Mouse (Mus musculus): Measurements from ENCODE around the gene Tfcp2l1. TPM values are rescaled to one million over a fixed set of nuclear protein-coding genes. Genes with fewer than 3 reads are reported as not detected.

The Tfcp2l1 gene
- polyA plus RNA-seq, 1 experiment from 2014 or later, result 0.34 TPM

GRCm38 (mm10) chr1:118660880-118661465 is 33.2 kb downstream of the Tfcp2l1 start:
- ATAC-seq (ENCODE audit: insufficient number of reproducible peaks, insufficient read depth, low FRiP score, low TSS enrichment, low read depth), result no peak
- Histone ChIP-seq H3K9me3 (no peaks in the 10 kb centered on the region), H3K36me3 (no peaks in the 10 kb centered on the region), H3K27ac (no peak overlapping the region), H3K4me3 (no peak overlapping the region), H3K4me2 (no peak overlapping the region), H3K9ac (no peak overlapping the region), H3K4me1 (peaks cover 7% of the 10 kb centered on the region; the same call in 1 of the 2 replicates), H3K27me3 (no peaks in the 10 kb centered on the region)
- WGBS, result 60% methylated on average over 3 of the region's 3 CpGs

GRCm38 (mm10) chr1:118663062-118663461 is 35.3 kb downstream of the Tfcp2l1 start:
- H3K36me3 ChIP-seq, result no peaks in the 10 kb centered on the region
- H3K27ac ChIP-seq, result no peak overlapping the region
- H3K9me3 ChIP-seq, result no peaks in the 10 kb centered on the region
- ATAC-seq (ENCODE audit: insufficient number of reproducible peaks, insufficient read depth, low FRiP score, low TSS enrichment, low read depth), result no peak
- peaks cover 7% of the 10 kb centered on the region; the same call in 1 of the 2 replicates for H3K4me1 ChIP-seq
- no peak overlapping the region for H3K4me3 ChIP-seq
- H3K9ac ChIP-seq, result no peak overlapping the region
- 58% methylated on average over 1 of the region's 1 CpGs for WGBS
- H3K27me3 ChIP-seq, result no peaks in the 10 kb centered on the region
- no peak overlapping the region for H3K4me2 ChIP-seq

- no peaks in the 10 kb centered on the region for H3K4me1 ChIP-seq
- no peaks in the 10 kb centered on the region for H3K9me3 ChIP-seq
- H3K4me3 ChIP-seq, result no peak overlapping the region
- no peaks in the 10 kb centered on the region for H3K27me3 ChIP-seq
- no peak overlapping the region for H3K27ac ChIP-seq
- ATAC-seq (ENCODE audit: insufficient number of reproducible peaks, insufficient read depth, low FRiP score, low TSS enrichment, low read depth), result no peak
- no peak overlapping the region for H3K4me2 ChIP-seq
- no peak overlapping the region for H3K9ac ChIP-seq
- H3K36me3 ChIP-seq, result no peaks in the 10 kb centered on the region
These were observed 39.8 kb downstream of the Tfcp2l1 start for GRCm38 (mm10) chr1:118667536-118667935.

- no peaks in the 10 kb centered on the region for H3K9me3 ChIP-seq
- no peak for ATAC-seq (ENCODE audit: insufficient number of reproducible peaks, insufficient read depth, low FRiP score, low TSS enrichment, low read depth)
- no peaks in the 10 kb centered on the region for H3K4me1 ChIP-seq
- H3K4me3 ChIP-seq, result no peak overlapping the region
- H3K9ac ChIP-seq, result no peak overlapping the region
- 44% methylated on average over 8 of the region's 8 CpGs for WGBS
- H3K36me3 ChIP-seq, result no peaks in the 10 kb centered on the region
- H3K27ac ChIP-seq, result no peak overlapping the region
- no peaks in the 10 kb centered on the region for H3K27me3 ChIP-seq
- no peak overlapping the region for H3K4me2 ChIP-seq
These were observed 44.5 kb downstream of the Tfcp2l1 start for GRCm38 (mm10) chr1:118672196-118672595.

GRCm38 (mm10) chr1:118674176-118674575 is 46.4 kb downstream of the Tfcp2l1 start:
- no peak overlapping the region for H3K4me3 ChIP-seq
- H3K4me1 ChIP-seq, result no peaks in the 10 kb centered on the region
- no peak overlapping the region for H3K4me2 ChIP-seq
- no peaks in the 10 kb centered on the region for H3K9me3 ChIP-seq
- ATAC-seq (ENCODE audit: insufficient number of reproducible peaks, insufficient read depth, low FRiP score, low TSS enrichment, low read depth), result no peak
- no peaks in the 10 kb centered on the region for H3K36me3 ChIP-seq
- no peak overlapping the region for H3K9ac ChIP-seq
- no peak overlapping the region for H3K27ac ChIP-seq
- no peaks in the 10 kb centered on the region for H3K27me3 ChIP-seq
- WGBS, result 82% methylated on average over 4 of the region's 4 CpGs

GRCm38 (mm10) chr1:118681980-118682379 is 54.2 kb downstream of the Tfcp2l1 start:
- no peak for ATAC-seq (ENCODE audit: insufficient number of reproducible peaks, insufficient read depth, low FRiP score, low TSS enrichment, low read depth)
- H3K4me3 ChIP-seq, result no peak overlapping the region
- WGBS, result 56% methylated on average over 1 of the region's 1 CpGs
- H3K36me3 ChIP-seq, result no peaks in the 10 kb centered on the region
- H3K9ac ChIP-seq, result no peak overlapping the region
- H3K27me3 ChIP-seq, result no peaks in the 10 kb centered on the region
- H3K27ac ChIP-seq, result no peak overlapping the region
- no peaks in the 10 kb centered on the region for H3K9me3 ChIP-seq
- H3K4me1 ChIP-seq, result no peaks in the 10 kb centered on the region
- H3K4me2 ChIP-seq, result no peak overlapping the region

- H3K36me3 ChIP-seq, result no peaks in the 10 kb centered on the region
- H3K9ac ChIP-seq, result no peak overlapping the region
- H3K27ac ChIP-seq, result no peak overlapping the region
- no peak for ATAC-seq (ENCODE audit: insufficient number of reproducible peaks, insufficient read depth, low FRiP score, low TSS enrichment, low read depth)
- no peaks in the 10 kb centered on the region for H3K4me1 ChIP-seq
- no peak overlapping the region for H3K4me2 ChIP-seq
- no peaks in the 10 kb centered on the region for H3K27me3 ChIP-seq
- no peak overlapping the region for H3K4me3 ChIP-seq
- WGBS, result 65% methylated on average over 4 of the region's 4 CpGs
- H3K9me3 ChIP-seq, result no peaks in the 10 kb centered on the region
These were observed 55.9 kb downstream of the Tfcp2l1 start for GRCm38 (mm10) chr1:118683686-118684085.

GRCm38 (mm10) chr1:118687726-118688125 is 60.0 kb downstream of the Tfcp2l1 start:
- H3K9me3 ChIP-seq, result no peaks in the 10 kb centered on the region
- WGBS, result 69% methylated on average over 10 of the region's 10 CpGs
- no peak overlapping the region for H3K9ac ChIP-seq
- H3K36me3 ChIP-seq, result no peaks in the 10 kb centered on the region
- H3K4me1 ChIP-seq, result no peaks in the 10 kb centered on the region
- ATAC-seq (ENCODE audit: insufficient number of reproducible peaks, insufficient read depth, low FRiP score, low TSS enrichment, low read depth), result no peak
- no peak overlapping the region for H3K4me3 ChIP-seq
- H3K27me3 ChIP-seq, result no peaks in the 10 kb centered on the region
- H3K4me2 ChIP-seq, result no peak overlapping the region
- no peak overlapping the region for H3K27ac ChIP-seq

GRCm38 (mm10) chr1:118689830-118690229 is 62.1 kb downstream of the Tfcp2l1 start:
- Histone ChIP-seq H3K9me3 (no peaks in the 10 kb centered on the region), H3K36me3 (no peaks in the 10 kb centered on the region), H3K27me3 (no peaks in the 10 kb centered on the region), H3K4me2 (no peak overlapping the region), H3K4me3 (no peak overlapping the region), H3K27ac (no peak overlapping the region), H3K4me1 (no peaks in the 10 kb centered on the region), H3K9ac (no peak overlapping the region)
- ATAC-seq (ENCODE audit: insufficient number of reproducible peaks, insufficient read depth, low FRiP score, low TSS enrichment, low read depth), result no peak
- WGBS, result 40% methylated on average over 5 of the region's 5 CpGs

GRCm38 (mm10) chr1:118694436-118694835 is 66.7 kb downstream of the Tfcp2l1 start:
- Histone ChIP-seq H3K36me3 (no peaks in the 10 kb centered on the region), H3K27ac (no peak overlapping the region)
- WGBS, result 78% methylated on average over 2 of the region's 2 CpGs

GRCm38 (mm10) chr1:118697906-118698305 is 70.2 kb downstream of the Tfcp2l1 start:
- no peak overlapping the region for H3K4me2 ChIP-seq
- ATAC-seq (ENCODE audit: insufficient number of reproducible peaks, insufficient read depth, low FRiP score, low TSS enrichment, low read depth), result no peak
- no peaks in the 10 kb centered on the region for H3K36me3 ChIP-seq
- H3K4me1 ChIP-seq, result no peaks in the 10 kb centered on the region
- H3K27ac ChIP-seq, result no peak overlapping the region
- no peaks in the 10 kb centered on the region for H3K9me3 ChIP-seq
- no peak overlapping the region for H3K9ac ChIP-seq
- WGBS, result 73% methylated on average over 6 of the region's 6 CpGs
- no peak overlapping the region for H3K4me3 ChIP-seq
- H3K27me3 ChIP-seq, result no peaks in the 10 kb centered on the region

More at GRCm38 (mm10) chr1:118694436-118694835, 66.7 kb downstream of the Tfcp2l1 start:
- H3K4me3 ChIP-seq, result no peak overlapping the region
- ATAC-seq (ENCODE audit: insufficient number of reproducible peaks, insufficient read depth, low FRiP score, low TSS enrichment, low read depth), result no peak
- H3K4me2 ChIP-seq, result no peak overlapping the region
- no peaks in the 10 kb centered on the region for H3K27me3 ChIP-seq
- no peak overlapping the region for H3K9ac ChIP-seq
- H3K9me3 ChIP-seq, result no peaks in the 10 kb centered on the region
- H3K4me1 ChIP-seq, result no peaks in the 10 kb centered on the region

- Histone ChIP-seq H3K27me3 (no peaks in the 10 kb centered on the region), H3K4me2 (no peak overlapping the region), H3K4me1 (no peaks in the 10 kb centered on the region), H3K36me3 (no peaks in the 10 kb centered on the region), H3K4me3 (no peak overlapping the region), H3K9me3 (no peaks in the 10 kb centered on the region), H3K27ac (no peak overlapping the region), H3K9ac (no peak overlapping the region)
- WGBS, result 58% methylated on average over 6 of the region's 6 CpGs
- no peak for ATAC-seq (ENCODE audit: insufficient number of reproducible peaks, insufficient read depth, low FRiP score, low TSS enrichment, low read depth)
These were observed 71.6 kb downstream of the Tfcp2l1 start for GRCm38 (mm10) chr1:118699118-118699890.
